8 mouse cellular contexts compared by ENCODE assay signal in genomic region chr4:133885991-133886501, GRCm38 (mm10). TPM values are rescaled to one million over a fixed set of nuclear protein-coding genes. Genes with fewer than 3 reads are reported as not detected.
DNase-seq lines count a peak whose midpoint lies in the region; ATAC-seq and TF ChIP-seq lines count a peak whose summit lies in the region.

No protein-coding gene starts in this region.

- no peak for TF ChIP-seq CTCF in layer of hippocampus, adult 2 months (conservative IDR thresholded peaks at IDR 0.05)
- no peak for TF ChIP-seq CTCF in lung, postnatal 0 days (IDR thresholded peaks at IDR 0.05)

- peak overlapping the region; percentile 65 for H3K4me2 ChIP-seq in intestine, embryonic 16.5 days (ENCODE audit: low read depth, low read length)
- peak overlapping the region; percentile 94 for H3K4me2 ChIP-seq in lung, postnatal 0 days (replicated peaks; ENCODE audit: low read depth, low read length)

- peak overlapping the region; percentile 93 for H3K9ac ChIP-seq in intestine, embryonic 16.5 days (ENCODE audit: low read depth, low read length)
- H3K9ac ChIP-seq in lung, postnatal 0 days (replicated peaks; ENCODE audit: low read depth) = peak overlapping the region; percentile 74

- H3K4me1 ChIP-seq in intestine, embryonic 16.5 days (ENCODE audit: control insufficient read depth, insufficient read depth, low read length) = peaks cover 30% of the 10 kb centered on the region
- peaks cover 5% of the 10 kb centered on the region; the same call in 1 of the 2 replicates for H3K4me1 ChIP-seq in lung, postnatal 0 days (ENCODE audit: insufficient read depth, low read depth, low read length)

- no peak for DNase-seq in layer of hippocampus, adult 2 months (ENCODE audit: low spot score in 2 of 2)
- no peak for DNase-seq in layer of hippocampus, adult 11-12 months (ENCODE audit: low spot score)
- DNase-seq in cerebellum, postnatal 36 days = peak; percentile 57 to 58
- peak; percentile 81 for DNase-seq in lung, postnatal 0 days (ENCODE audit: low spot score)
- no peak for DNase-seq in left cerebral cortex, adult 18-20 months (ENCODE audit: low spot score in 2 of 2)
- no peak for DNase-seq in urinary bladder, postnatal 4 days (ENCODE audit: low spot score in 2 of 2)
- no peak for DNase-seq in spleen, postnatal 4 days (ENCODE audit: low spot score in 2 of 2)

- no peak for TF ChIP-seq EP300 in lung, postnatal 0 days (IDR thresholded peaks at IDR 0.05)

- H3K4me3 ChIP-seq in layer of hippocampus, adult 2 months = no peak overlapping the region; the same call in 1 of the 2 replicates
- H3K4me3 ChIP-seq in intestine, embryonic 16.5 days (ENCODE audit: low read length) = peak overlapping the region; percentile 85
- peak overlapping the region; percentile 81 for H3K4me3 ChIP-seq in lung, postnatal 0 days (ENCODE audit: low read depth, low read length)

- peak; percentile 90 for ATAC-seq in intestine, embryonic 16.5 days
- peak; percentile 58 for ATAC-seq in lung, postnatal 0 days

- H3K27me3 ChIP-seq in intestine, embryonic 16.5 days (replicated peaks; ENCODE audit: control insufficient read depth, insufficient read depth, low read length) = no peaks in the 10 kb centered on the region
- no peaks in the 10 kb centered on the region for H3K27me3 ChIP-seq in lung, postnatal 0 days (replicated peaks; ENCODE audit: insufficient read depth, low read length)

- H3K27ac ChIP-seq in layer of hippocampus, adult 2 months = peak overlapping the region; percentile 10; the same call in 1 of the 2 replicates
- H3K27ac ChIP-seq in intestine, embryonic 16.5 days (ENCODE audit: low read length) = peak overlapping the region; percentile 95
- peak overlapping the region; percentile 86 for H3K27ac ChIP-seq in lung, postnatal 0 days (ENCODE audit: low read length)

- no peaks in the 10 kb centered on the region for H3K9me3 ChIP-seq in intestine, embryonic 16.5 days (ENCODE audit: control insufficient read depth, low read length)
- no peaks in the 10 kb centered on the region for H3K9me3 ChIP-seq in lung, postnatal 0 days (ENCODE audit: low read length)

- H3K36me3 ChIP-seq in intestine, embryonic 16.5 days (ENCODE audit: control insufficient read depth, insufficient read depth, low read length) = no peaks in the 10 kb centered on the region
- no peaks in the 10 kb centered on the region for H3K36me3 ChIP-seq in lung, postnatal 0 days (ENCODE audit: insufficient read depth, low read length)

- 16% methylated on average over 10 of the region's 10 CpGs for WGBS in intestine, embryonic 16.5 days
- 13% methylated on average over 10 of the region's 10 CpGs for WGBS in lung, postnatal 0 days

RNA-seq across cellular contexts. Expression of gene Rps6ka1, which starts 1.6 kb away (rescaled TPM):
- total RNA-seq in layer of hippocampus, adult 2 months (2021) = 10 to 100 TPM in 1 of 2 experiments, 1 to 10 TPM in 1; 8.6 to 11.9 TPM
- 148 and 156 TPM in 2 replicates for polyA plus RNA-seq in intestine, embryonic 16.5 days (2015; fragmentation: Nextera tagmentation; extraction: Ambion mirVana)
- 36.2 and 38.0 TPM in 2 replicates for polyA plus RNA-seq in lung, postnatal 0 days (2015; fragmentation: Nextera tagmentation; extraction: Ambion mirVana)
- total RNA-seq in left cerebral cortex, adult 18-20 months (2021) = 10 to 100 TPM; 12.0 to 12.6 TPM

Comparison
In these comparisons a context has a peak if more than half of its experiments do, and no peak if none do; other contexts are left out.
1. DNase-seq: peak in cerebellum, postnatal 36 days (2 of 2) and lung, postnatal 0 days (single experiment); none in layer of hippocampus, adult 2 months (0 of 2), layer of hippocampus, adult 11-12 months (single experiment), left cerebral cortex, adult 18-20 months (0 of 2), urinary bladder, postnatal 4 days (0 of 2) and spleen, postnatal 4 days (0 of 2).
2. H3K27ac ChIP-seq: peak in every context shown above with its lines; median percentile 95 in intestine, embryonic 16.5 days; 86 in lung, postnatal 0 days; 10 in layer of hippocampus, adult 2 months.